Mouse (Mus musculus) pancreas, adult 10 weeks (tissue): Measurements from ENCODE around the gene Txn1. TPM values are rescaled to one million over a fixed set of nuclear protein-coding genes. Genes with fewer than 3 reads are reported as not detected.

ENCODE experiments used
- polyA plus RNA-seq: library from polyadenylated mRNA; stranded (reverse); fragments of 350-450 nt; fragmentation: Illumina TruSeq; extraction: RNeasy Lipid Tissue Mini Kit (QIAGEN cat#74804); gene quantifications from one replicate; pipeline ENCODE4 v1.2.3, GENCODE M21; 2015; ENCODE audit warnings: low read depth, low replicate concordance; ENCODE audit not compliant: insufficient read depth

The Txn1 gene
- 55.9 TPM for polyA plus RNA-seq

DNA sequence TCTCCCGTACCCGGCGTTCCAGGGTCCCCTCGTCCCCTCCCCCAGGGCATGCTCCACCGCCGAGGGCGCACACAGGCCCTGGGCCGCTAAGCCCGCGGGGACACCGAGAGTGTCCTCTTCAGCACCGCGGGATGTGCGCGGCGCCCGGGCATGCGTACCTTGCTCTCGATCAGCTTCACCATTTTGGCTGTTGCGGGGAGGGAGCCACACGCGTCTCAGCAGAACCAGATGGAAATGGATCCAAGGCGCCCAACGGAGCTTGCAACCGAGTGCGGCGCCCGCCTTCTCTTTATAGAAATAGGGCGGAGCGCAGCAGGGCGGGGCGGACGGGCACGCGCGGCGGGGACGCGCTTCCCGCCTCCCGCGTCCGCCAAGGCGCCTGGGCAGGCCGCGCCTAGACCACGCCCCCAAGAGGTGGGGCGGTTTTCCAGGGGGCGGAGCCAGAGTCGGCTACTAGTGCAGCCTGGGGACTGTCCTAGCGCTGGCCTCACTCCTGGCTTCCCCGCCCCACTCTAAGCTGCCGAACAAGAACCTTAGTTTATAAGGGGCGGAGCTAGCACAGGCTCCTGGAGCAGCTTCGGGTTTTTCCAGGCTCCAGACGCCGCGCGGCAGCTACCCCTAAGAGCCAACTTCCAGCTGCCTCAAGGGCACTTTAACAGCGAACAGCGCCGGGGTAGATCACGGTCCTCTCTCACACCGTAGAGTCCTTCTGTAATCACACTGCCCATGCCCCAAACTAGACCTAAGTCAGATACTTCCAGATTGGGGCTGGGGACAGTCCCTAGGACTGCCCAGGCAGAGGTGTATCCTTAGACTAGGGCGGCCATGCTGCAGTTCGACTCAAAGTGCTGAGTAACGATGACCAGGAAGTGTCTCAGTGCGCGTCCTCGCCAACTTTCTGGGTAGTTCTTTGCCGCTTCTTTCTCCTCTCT is at the start of gene Txn1:
Txn1 (minus strand) TSS at position 383 of the 932 bp plus-strand sequence.

DNA sequence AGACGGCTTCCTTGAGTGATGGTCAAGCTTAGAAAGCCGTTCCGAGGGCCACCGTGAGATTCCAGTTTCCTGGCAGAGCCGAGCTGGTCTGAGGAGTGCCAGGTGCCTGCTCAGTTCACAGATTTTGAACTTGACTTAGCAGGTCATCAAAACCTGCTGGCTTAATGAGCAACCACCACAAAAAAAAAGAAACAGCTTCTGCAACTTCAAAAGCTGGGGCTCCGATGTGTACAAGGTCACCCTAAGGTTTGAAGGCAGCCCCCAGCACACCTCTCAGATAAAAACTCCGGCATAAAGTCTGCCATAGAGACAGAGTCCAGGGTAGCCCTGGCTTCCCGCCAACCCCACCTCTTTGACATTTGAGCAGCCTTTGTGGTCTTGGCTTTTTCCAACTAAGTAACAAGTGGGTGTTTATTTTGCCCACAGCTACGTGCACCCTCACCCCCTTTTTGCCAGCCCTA is 40.0 kb downstream of the Txn1 start, which contains the start of gene D630039A03Rik:
D630039A03Rik (minus strand) TSS at position 97 of the 461 bp plus-strand sequence.

Other genes with a start within 250 kb of the Txn1 start
- 15.8 TPM for gene Akap2, start 238.8 kb downstream of the Txn1 start, polyA plus RNA-seq
- 2.2 TPM for gene D630039A03Rik, start 40.1 kb downstream of the Txn1 start, polyA plus RNA-seq
- gene Txndc8, start 52.7 kb upstream of the Txn1 start, polyA plus RNA-seq, result not detected